Mouse (Mus musculus) gastrocnemius, postnatal 36 days (tissue): ENCODE data around the gene Zdhhc6. TPM values are rescaled to one million over a fixed set of nuclear protein-coding genes. Genes with fewer than 3 reads are reported as not detected.

Experiments used
- DNase-seq, 2 experiments: peaks; one replicate each; pipeline ENCODE4 v3.0.0; 2022
- intact Hi-C: fragments of 180-260 bp; cut with DNase I; formaldehyde crosslinking; loops from one replicate; pipeline ENCODE4 v1.15.1; 2025
- total RNA-seq, 2 experiments: library from RNA; stranded (reverse); gene quantifications; 2 replicates each; pipeline ENCODE4 v1.2.3; 2021

The Zdhhc6 gene
- total RNA-seq, 2 experiments from 2014 or later, result 17.2 to 17.3 TPM

GRCm38 (mm10) chr19:55227135-55227534, 88.7 kb downstream of the Zdhhc6 start:
- DNase-seq, result no peak
- intact Hi-C loops, result no loop called here

GRCm38 (mm10) chr19:55226621-55227020, 89.2 kb downstream of the Zdhhc6 start:
- DNase-seq, result no peak
- intact Hi-C loops, result no loop called here

- intact Hi-C loops, result no loop called here
- DNase-seq, result no peak
Observed at GRCm38 (mm10) chr19:55222268-55222667, 93.6 kb downstream of the Zdhhc6 start.

Other genes starting within 250 kb of the Zdhhc6 start
- 100 to 1,000 TPM in 1 of 2 experiments, 10 to 100 TPM in 1; 89.3 to 133 TPM for gene Gpam, start 188.8 kb downstream of the Zdhhc6 start, total RNA-seq
- under 1 TPM in 1 of 2 experiments, not detected in 1; 0.18 TPM for gene Tectb, start 135.3 kb downstream of the Zdhhc6 start, total RNA-seq
- under 1 TPM; 0.07 to 0.08 TPM for gene Gucy2g, start 74.8 kb downstream of the Zdhhc6 start, total RNA-seq
- gene Acsl5, start 64.1 kb downstream of the Zdhhc6 start, total RNA-seq, result 1 to 10 TPM; 2.9 to 3.8 TPM
- gene Vti1a, start 263 bp upstream of the Zdhhc6 start, total RNA-seq, result 10 to 100 TPM; 16.3 to 16.7 TPM